Mouse (Mus musculus): Measurements from ENCODE around the gene Cacna1d. TPM values are rescaled to one million over a fixed set of nuclear protein-coding genes. Genes with fewer than 3 reads are reported as not detected.

Gene Cacna1d
- total and polyA plus RNA-seq, 2 experiments from 2014 or later: 6.1 to 27.6 TPM

GRCm38 (mm10) chr14:30327051-30327450 lies 164.2 kb downstream of the Cacna1d start:
- 0 out of 2 replicates have a peak, but pooled peaks cover 3% of the 10 kb centered on the region for H3K4me1 ChIP-seq (ENCODE audit: insufficient read depth, low read length)
- H3K9ac ChIP-seq (replicated peaks; ENCODE audit: low read length): no peak overlapping the region
- no peak for TF ChIP-seq CTCF (IDR thresholded peaks at IDR 0.05; ENCODE audit: low read depth)
- WGBS: 54% methylated on average over 8 of the region's 8 CpGs
- H3K27me3 ChIP-seq (ENCODE audit: insufficient read depth, low read length): no peaks in the 10 kb centered on the region
- no peak overlapping the region for H3K27ac ChIP-seq
- ATAC-seq: no peak
- H3K4me3 ChIP-seq (ENCODE audit: low read length): no peak overlapping the region
- H3K4me2 ChIP-seq (ENCODE audit: low read depth, low read length): no peak overlapping the region
- H3K9me3 ChIP-seq (ENCODE audit: low read length): no peaks in the 10 kb centered on the region
- H3K36me3 ChIP-seq (ENCODE audit: insufficient read depth, low read length): no peaks in the 10 kb centered on the region
- DNase-seq (ENCODE audit: low spot score): no peak

GRCm38 (mm10) chr14:30326226-30326625 lies 165.0 kb downstream of the Cacna1d start:
- H3K9ac ChIP-seq (replicated peaks; ENCODE audit: low read length): no peak overlapping the region
- no peak overlapping the region for H3K4me2 ChIP-seq (ENCODE audit: low read depth, low read length)
- H3K4me1 ChIP-seq (ENCODE audit: insufficient read depth, low read length): 0 out of 2 replicates have a peak, but pooled peaks cover 3% of the 10 kb centered on the region
- DNase-seq (ENCODE audit: low spot score): no peak
- no peaks in the 10 kb centered on the region for H3K36me3 ChIP-seq (ENCODE audit: insufficient read depth, low read length)
- no peaks in the 10 kb centered on the region for H3K9me3 ChIP-seq (ENCODE audit: low read length)
- no peak for ATAC-seq
- no peak for TF ChIP-seq CTCF (IDR thresholded peaks at IDR 0.05; ENCODE audit: low read depth)
- 67% methylated on average over 4 of the region's 4 CpGs for WGBS
- H3K27me3 ChIP-seq (ENCODE audit: insufficient read depth, low read length): no peaks in the 10 kb centered on the region
- H3K27ac ChIP-seq: no peak overlapping the region
- H3K4me3 ChIP-seq (ENCODE audit: low read length): no peak overlapping the region

- no peaks in the 10 kb centered on the region for H3K9me3 ChIP-seq (ENCODE audit: low read length)
- ATAC-seq (no peak), DNase-seq (ENCODE audit: low spot score) (no peak)
- TF ChIP-seq CTCF (IDR thresholded peaks at IDR 0.05; ENCODE audit: low read depth): no peak
- H3K4me2 ChIP-seq (ENCODE audit: low read depth, low read length): no peak overlapping the region
- H3K27ac ChIP-seq: no peak overlapping the region
- H3K4me1 ChIP-seq (ENCODE audit: insufficient read depth, low read length): 0 out of 2 replicates have a peak, but pooled peaks cover 3% of the 10 kb centered on the region
- no peak overlapping the region for H3K4me3 ChIP-seq (ENCODE audit: low read length)
- no peaks in the 10 kb centered on the region for H3K27me3 ChIP-seq (ENCODE audit: insufficient read depth, low read length)
- WGBS: 90% methylated on average over 5 of the region's 5 CpGs
- no peak overlapping the region for H3K9ac ChIP-seq (replicated peaks; ENCODE audit: low read length)
- no peaks in the 10 kb centered on the region for H3K36me3 ChIP-seq (ENCODE audit: insufficient read depth, low read length)
Observed at GRCm38 (mm10) chr14:30324994-30325393, 166.3 kb downstream of the Cacna1d start.

GRCm38 (mm10) chr14:30318715-30319437 lies 172.4 kb downstream of the Cacna1d start:
- Histone ChIP-seq H3K27ac (no peak overlapping the region), H3K36me3 (ENCODE audit: insufficient read depth, low read length) (no peaks in the 10 kb centered on the region), H3K4me2 (ENCODE audit: low read depth, low read length) (no peak overlapping the region), H3K4me3 (ENCODE audit: low read length) (no peak overlapping the region), H3K27me3 (ENCODE audit: insufficient read depth, low read length) (no peaks in the 10 kb centered on the region), H3K9ac (replicated peaks; ENCODE audit: low read length) (no peak overlapping the region), H3K9me3 (ENCODE audit: low read length) (no peaks in the 10 kb centered on the region), H3K4me1 (ENCODE audit: insufficient read depth, low read length) (no peaks in the 10 kb centered on the region)
- TF ChIP-seq CTCF (IDR thresholded peaks at IDR 0.05; ENCODE audit: low read depth): no peak
- WGBS: 91% methylated on average over 9 of the region's 9 CpGs
- DNase-seq (ENCODE audit: low spot score) (no peak), ATAC-seq (no peak)

GRCm38 (mm10) chr14:30318293-30318692 lies 173.0 kb downstream of the Cacna1d start:
- no peaks in the 10 kb centered on the region for H3K4me1 ChIP-seq (ENCODE audit: insufficient read depth, low read length)
- no peak overlapping the region for H3K4me3 ChIP-seq (ENCODE audit: low read length)
- DNase-seq (ENCODE audit: low spot score) (no peak), ATAC-seq (no peak)
- no peaks in the 10 kb centered on the region for H3K9me3 ChIP-seq (ENCODE audit: low read length)
- H3K27me3 ChIP-seq (ENCODE audit: insufficient read depth, low read length): no peaks in the 10 kb centered on the region
- no peak overlapping the region for H3K27ac ChIP-seq
- TF ChIP-seq CTCF (IDR thresholded peaks at IDR 0.05; ENCODE audit: low read depth): no peak
- H3K36me3 ChIP-seq (ENCODE audit: insufficient read depth, low read length): no peaks in the 10 kb centered on the region
- WGBS: 82% methylated on average over 12 of the region's 12 CpGs
- no peak overlapping the region for H3K4me2 ChIP-seq (ENCODE audit: low read depth, low read length)
- H3K9ac ChIP-seq (replicated peaks; ENCODE audit: low read length): no peak overlapping the region

GRCm38 (mm10) chr14:30317616-30318015 lies 173.6 kb downstream of the Cacna1d start:
- no peak overlapping the region for H3K4me3 ChIP-seq (ENCODE audit: low read length)
- H3K9ac ChIP-seq (replicated peaks; ENCODE audit: low read length): no peak overlapping the region
- H3K9me3 ChIP-seq (ENCODE audit: low read length): no peaks in the 10 kb centered on the region
- ATAC-seq (no peak), DNase-seq (ENCODE audit: low spot score) (no peak)
- no peak overlapping the region for H3K4me2 ChIP-seq (ENCODE audit: low read depth, low read length)
- H3K4me1 ChIP-seq (ENCODE audit: insufficient read depth, low read length): no peaks in the 10 kb centered on the region
- H3K27ac ChIP-seq: no peak overlapping the region
- no peaks in the 10 kb centered on the region for H3K36me3 ChIP-seq (ENCODE audit: insufficient read depth, low read length)
- no peaks in the 10 kb centered on the region for H3K27me3 ChIP-seq (ENCODE audit: insufficient read depth, low read length)
- 81% methylated on average over 10 of the region's 10 CpGs for WGBS
- no peak for TF ChIP-seq CTCF (IDR thresholded peaks at IDR 0.05; ENCODE audit: low read depth)

GRCm38 (mm10) chr14:30311206-30311889 lies 179.9 kb downstream of the Cacna1d start:
- H3K27ac ChIP-seq: no peak overlapping the region
- H3K4me3 ChIP-seq (ENCODE audit: low read length): no peak overlapping the region
- H3K9me3 ChIP-seq (ENCODE audit: low read length): no peaks in the 10 kb centered on the region
- DNase-seq (ENCODE audit: low spot score): no peak
- no peaks in the 10 kb centered on the region for H3K4me1 ChIP-seq (ENCODE audit: insufficient read depth, low read length)
- no peaks in the 10 kb centered on the region for H3K36me3 ChIP-seq (ENCODE audit: insufficient read depth, low read length)
- H3K9ac ChIP-seq (replicated peaks; ENCODE audit: low read length): no peak overlapping the region
- ATAC-seq: no peak
- H3K27me3 ChIP-seq (ENCODE audit: insufficient read depth, low read length): no peaks in the 10 kb centered on the region
- 63% methylated on average over 13 of the region's 13 CpGs for WGBS
- H3K4me2 ChIP-seq (ENCODE audit: low read depth, low read length): no peak overlapping the region
- no peak for TF ChIP-seq CTCF (IDR thresholded peaks at IDR 0.05; ENCODE audit: low read depth)

All from hindbrain, postnatal 0 days (tissue).